Mouse (Mus musculus) kidney, postnatal 14 days (tissue): ENCODE measurements around the gene Olfr1443.
A peak's percentile ranks its signal among the peaks of the same experiment; 100 is the strongest.
"Not testable (repeated sequence)": the region's sequence is repeated elsewhere in the genome, so short reads cannot be mapped to it uniquely, and the experiment has no call there.

Experiments used
- DNase-seq: peaks from one replicate; pipeline ENCODE4 v3.0.0; 2022; ENCODE audit warnings: mixed read lengths

Gene Olfr1443

DNA sequence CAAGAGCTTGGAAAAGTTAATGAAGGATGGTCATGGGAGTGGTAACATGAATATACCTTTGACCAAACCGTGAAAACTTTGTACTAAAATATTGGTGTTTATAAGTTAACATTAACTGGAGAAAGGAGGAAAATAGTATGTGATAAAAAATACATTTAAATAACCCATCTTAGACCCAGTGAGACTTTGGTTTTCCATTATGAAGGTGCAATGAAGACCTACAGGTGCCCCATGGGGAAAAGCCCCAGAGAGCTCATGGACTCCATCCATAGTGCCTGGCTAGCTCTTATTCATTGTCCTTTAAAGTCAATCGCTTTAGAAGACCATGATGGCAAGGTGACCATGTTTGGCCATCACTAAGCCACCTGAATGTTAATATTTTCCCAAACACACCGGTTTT is at the start of gene Olfr1443:
Gene Olfr1443, plus strand, starts transcription at position 301 of the 400 bp plus-strand sequence.
- DNase-seq, result no peak

DNA sequence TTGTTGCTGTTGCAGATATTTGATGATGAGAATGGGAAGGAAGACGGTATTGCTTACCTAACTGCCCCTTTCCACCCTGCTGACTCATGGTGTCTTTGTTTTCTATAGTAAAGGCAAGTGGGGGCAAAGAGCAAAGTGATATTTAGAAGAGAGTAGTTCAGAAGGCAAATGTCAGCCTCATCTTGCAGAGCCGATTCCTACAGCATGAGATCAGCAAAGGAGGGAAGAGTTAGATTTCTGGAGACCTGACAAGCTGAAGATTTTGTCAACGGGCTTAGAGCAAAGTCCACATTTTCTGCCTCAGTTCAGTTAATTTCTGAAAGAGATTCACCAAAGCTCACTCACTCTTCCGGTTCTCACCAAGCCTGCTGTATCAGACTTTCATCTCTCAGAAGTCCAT is 44.7 kb upstream of the Olfr1443 start, which contains the start of gene Glyat:
Gene Glyat, plus strand, starts transcription at position 133 of the 400 bp plus-strand sequence.
- peak; percentile 53 for DNase-seq

GRCm38 (mm10) chr19:12634259-12634658 is 43.7 kb upstream of the Olfr1443 start:
- DNase-seq, result no peak

- no peak for DNase-seq
Measured at GRCm38 (mm10) chr19:12634963-12635362, 42.9 kb upstream of the Olfr1443 start.

GRCm38 (mm10) chr19:12636863-12637262 is 41.0 kb upstream of the Olfr1443 start:
- DNase-seq, result no peak

GRCm38 (mm10) chr19:12638049-12638448 is 39.9 kb upstream of the Olfr1443 start:
- DNase-seq, result no peak

DNA sequence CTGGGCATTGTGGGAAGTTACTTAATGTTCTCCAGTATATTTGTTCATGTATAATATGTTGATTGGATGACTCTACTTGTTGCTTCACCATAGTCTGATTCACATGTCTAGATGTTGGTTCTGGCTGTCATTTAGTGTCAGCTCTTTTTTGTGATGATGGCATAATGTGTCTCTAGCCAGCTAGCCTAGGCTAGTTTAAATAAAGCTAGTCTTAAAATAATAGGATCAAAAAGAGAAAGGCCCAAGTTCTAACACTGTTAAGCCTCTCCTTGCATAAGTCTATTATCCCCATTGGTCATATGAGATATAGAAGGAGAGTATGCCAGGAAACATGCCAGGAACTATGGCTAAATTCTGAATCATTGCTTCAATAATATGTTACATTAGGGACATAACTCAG is 28.4 kb upstream of the Olfr1443 start:
- DNase-seq, result no peak

DNA sequence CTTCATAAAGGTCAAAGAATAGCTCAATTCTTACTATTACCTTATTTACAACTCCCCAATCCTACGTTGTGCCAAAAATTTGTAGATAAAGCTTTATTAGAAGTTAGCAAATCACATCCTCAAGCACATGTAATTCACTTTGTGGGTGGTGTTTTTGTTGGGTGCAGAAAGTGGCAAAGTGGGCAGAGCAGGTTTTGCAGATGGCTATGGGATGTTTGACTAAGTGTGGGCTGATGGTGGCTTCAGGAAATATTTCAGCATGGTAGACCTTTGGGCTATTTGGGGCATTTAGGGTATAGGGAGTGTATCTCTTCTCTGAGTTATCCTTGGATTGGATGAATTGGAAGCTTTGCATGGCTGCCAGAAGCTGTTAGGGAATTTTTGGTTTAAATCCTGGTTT is 11.8 kb upstream of the Olfr1443 start:
- no peak for DNase-seq

DNA sequence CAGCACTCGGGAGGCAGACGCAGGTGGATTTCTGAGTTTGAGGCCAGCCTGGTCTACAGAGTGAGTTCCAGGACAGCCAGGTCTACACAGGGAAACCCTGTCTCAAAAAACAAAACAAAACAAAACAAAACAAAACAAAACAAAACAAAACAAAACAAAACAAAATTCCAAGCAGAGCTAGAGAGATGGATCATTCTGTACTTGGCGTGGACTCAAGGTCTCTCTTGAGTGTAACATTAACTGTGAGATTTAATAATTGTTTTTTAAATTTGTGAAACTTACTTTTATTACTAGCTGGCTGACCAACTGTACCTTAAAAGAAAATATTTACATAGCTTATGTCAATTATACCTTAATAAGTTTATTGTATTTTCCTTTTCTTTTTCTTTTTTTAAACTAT is 9.3 kb upstream of the Olfr1443 start:
- DNase-seq, result not testable (repeated sequence)

GRCm38 (mm10) chr19:12670139-12670538 is 7.8 kb upstream of the Olfr1443 start, which contains the start of gene Olfr1442:
Gene Olfr1442, plus strand, starts transcription at chr19:12670439.
- no peak for DNase-seq

GRCm38 (mm10) chr19:12671051-12671450 is 6.9 kb upstream of the Olfr1443 start:
- DNase-seq, result no peak

DNA sequence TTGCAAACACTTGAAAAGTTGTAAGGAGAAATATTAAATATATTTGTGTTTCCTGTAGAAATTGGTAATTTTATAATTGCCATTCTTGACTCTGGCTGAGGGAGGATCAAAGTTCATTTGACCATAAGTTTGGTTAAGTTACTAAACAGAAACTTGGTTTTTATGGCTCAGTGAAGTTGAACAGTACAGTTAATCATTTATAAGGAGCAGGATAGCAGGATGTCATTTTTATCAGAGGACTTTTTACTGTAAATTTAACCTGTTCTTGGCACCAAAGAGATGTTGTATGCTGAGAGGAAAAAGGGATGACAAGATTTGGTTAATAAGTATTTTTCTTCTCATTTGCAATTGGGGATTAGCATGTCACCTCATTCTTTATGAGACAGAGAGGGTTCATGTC is 6.7 kb downstream of the Olfr1443 start:
- DNase-seq, result no peak

DNA sequence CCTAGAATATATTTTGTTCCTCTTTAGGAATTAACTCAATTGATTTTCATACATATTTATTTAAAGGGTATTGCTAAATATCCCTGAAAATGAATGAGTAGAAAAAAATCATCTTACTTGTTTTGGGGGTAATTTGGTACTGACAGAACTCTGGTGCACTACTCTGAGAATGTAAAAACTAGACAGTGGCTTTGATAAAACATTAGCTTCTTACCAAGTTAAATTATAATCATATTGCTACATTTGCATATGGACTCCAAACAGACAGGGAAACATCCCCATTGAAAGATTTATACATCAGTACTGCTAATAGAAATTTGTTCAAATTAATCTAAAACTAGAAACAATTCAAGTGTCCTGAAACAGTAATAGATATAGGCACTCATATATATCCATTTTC is 7.3 kb downstream of the Olfr1443 start:
- DNase-seq, result no peak

- DNase-seq, result peak; percentile 68
Measured at GRCm38 (mm10) chr19:12695590-12695989, 17.7 kb downstream of the Olfr1443 start, which contains the start of gene Keg1. Gene Keg1, plus strand, starts transcription at chr19:12695786.

GRCm38 (mm10) chr19:12696221-12696620 is 18.3 kb downstream of the Olfr1443 start:
- no peak for DNase-seq

DNA sequence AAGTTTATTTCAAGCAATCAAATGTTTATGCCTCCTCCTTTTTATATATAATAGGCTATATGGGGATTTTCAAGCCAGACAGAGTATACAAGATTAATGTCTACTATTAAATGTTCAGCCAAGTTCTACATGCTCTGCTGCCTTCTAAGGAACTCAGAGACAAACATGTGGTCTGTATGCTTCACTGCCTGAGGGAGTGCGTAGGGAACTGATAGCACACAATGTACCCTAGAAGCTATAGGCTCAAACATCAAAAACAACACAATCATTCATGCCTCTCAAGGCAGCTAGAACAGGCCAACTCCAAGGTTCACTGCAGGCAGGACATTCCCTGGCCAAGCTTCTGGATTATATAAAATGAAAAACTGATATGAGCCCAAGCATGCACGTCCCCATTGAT is 30.5 kb downstream of the Olfr1443 start:
- DNase-seq, result peak; percentile 32

DNA sequence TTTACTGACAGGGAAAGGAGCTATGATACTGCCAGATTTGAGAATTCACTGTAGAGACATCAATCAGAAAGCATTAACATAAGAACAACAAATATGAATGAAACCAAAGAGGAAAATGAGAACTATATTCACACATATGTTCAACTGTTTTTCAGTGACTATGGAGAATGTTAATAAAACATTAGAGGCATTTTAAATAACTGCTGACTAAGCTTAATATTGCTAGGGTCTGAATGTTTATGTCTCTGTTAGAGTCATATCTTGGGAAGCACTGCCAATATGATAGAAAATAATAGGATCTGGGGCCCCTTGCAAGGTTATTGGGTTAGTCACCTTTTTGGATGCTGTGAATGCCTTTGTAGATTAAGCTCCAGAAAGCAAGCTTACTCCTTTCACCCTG is 31.1 kb downstream of the Olfr1443 start:
- no peak for DNase-seq

GRCm38 (mm10) chr19:12719189-12719588 is 41.3 kb downstream of the Olfr1443 start:
- no peak for DNase-seq

DNA sequence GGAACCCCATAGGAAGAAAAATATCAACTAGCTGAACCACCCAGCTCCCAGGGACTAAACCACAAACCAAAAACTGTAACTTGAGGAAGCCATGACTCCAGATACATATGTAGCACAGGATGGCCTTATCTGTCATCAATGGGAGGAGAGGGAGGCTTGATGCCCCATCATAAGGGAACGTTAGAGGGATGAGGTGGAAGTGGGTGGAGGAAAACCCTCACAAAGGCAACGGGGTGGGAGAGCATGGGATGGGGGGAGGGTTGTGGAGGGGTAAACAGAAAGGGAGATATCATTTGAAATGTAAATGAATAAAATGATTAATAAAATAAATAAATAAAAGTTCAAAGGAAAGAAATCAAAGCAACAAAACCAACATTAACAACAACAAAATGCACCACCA is 42.6 kb downstream of the Olfr1443 start:
- no peak for DNase-seq

DNA sequence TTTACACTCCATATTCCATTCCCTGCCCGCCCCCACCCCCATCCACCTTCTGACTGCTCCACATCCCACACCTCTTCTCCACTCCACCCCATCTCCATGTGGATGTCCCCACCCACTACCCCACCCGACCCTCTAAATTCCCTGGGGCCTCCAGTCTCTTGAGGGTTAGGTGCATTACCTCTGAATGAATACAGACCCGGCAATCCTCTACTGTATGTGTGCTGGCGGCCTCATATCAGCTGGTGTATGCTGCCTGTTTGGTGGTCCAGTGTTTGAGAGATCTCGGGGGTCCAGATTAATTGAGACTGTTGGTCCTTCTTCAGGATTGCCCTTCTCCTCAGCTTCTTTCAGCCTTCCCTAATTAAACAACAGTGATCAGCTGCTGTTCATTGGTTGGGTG is 43.0 kb downstream of the Olfr1443 start:
- peak; percentile 3 for DNase-seq

DNA sequence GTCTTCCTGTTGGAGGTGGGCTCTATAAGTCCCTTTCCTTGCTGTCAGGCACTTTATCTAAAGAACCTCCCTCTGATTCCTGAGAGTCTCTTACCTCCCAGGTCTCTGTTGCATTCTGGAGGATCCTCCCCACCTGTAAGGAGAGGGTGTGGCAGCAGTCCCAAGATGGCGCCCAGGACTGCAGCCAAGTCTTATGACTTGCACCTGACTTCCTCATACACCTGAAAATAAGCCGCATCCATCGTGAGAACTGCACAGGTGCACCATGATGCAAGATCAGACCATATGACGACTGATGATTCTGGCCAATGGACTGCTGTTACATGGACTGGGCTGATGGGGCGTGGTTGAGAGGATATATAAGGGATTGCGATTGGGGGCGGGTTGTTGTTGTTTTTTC is 43.7 kb downstream of the Olfr1443 start:
- not testable (repeated sequence) for DNase-seq

DNA sequence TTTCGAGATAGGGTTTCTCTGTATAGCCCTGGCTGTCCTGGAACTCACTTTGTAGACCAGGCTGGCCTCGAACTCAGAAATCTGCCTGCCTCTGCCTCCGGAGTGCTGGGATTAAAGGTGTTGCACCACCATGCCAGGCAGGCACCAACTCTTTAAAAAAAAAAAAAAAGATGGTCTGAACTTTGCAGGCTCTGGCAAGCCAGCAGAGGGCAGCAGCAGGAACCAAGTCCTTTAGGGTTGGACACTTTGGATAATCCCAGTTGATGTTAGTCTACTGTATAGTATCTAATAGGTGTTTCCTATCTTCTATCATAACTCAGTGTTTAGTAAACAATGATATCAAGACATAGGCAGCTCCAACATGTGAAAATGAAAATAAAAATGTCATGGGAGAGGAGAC is 44.4 kb downstream of the Olfr1443 start:
- peak; percentile 53 for DNase-seq

- DNase-seq, result no peak
Measured at GRCm38 (mm10) chr19:12725851-12726250, 47.9 kb downstream of the Olfr1443 start.

DNA sequence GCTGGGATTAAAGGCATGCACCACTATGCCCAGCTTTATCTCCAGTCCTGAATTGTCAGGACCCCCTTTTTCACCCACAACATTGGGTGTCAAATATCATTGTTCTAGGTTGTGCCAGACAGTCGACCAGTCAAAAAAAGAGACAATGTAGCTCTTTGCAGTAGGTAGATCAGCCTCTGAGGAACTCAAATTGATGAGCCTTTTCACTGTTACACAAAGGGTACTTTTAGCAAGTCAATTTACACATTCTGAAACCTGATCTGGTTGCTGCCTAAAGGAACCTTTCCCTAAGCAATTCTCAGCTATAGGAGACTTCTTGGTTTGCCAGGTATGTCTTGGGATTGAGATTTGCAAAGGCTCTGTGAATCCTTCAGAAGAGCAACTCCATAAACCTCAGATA is 53.1 kb downstream of the Olfr1443 start:
- DNase-seq, result no peak

DNA sequence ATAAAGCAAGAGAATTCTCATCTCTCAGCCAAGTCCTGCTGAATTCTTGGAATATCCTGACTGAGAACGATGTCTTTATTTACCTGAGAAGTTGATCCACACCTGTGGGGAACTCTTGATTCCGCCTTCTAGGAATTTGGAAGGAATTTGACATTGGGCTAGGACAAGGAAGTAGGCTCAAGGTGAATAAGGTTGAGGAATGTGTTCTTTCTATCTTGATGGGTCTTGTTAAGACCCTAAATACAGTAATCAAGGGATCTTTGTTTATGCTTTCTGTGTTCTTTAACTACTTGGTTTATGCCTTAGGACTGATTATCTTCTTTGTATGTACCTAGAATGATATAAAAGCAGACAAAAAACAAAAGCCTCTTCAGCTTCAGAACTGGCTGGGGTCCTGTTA is 54.0 kb downstream of the Olfr1443 start:
- DNase-seq, result no peak
